Mouse (Mus musculus): ENCODE data around the gene Peak1.

DNA sequence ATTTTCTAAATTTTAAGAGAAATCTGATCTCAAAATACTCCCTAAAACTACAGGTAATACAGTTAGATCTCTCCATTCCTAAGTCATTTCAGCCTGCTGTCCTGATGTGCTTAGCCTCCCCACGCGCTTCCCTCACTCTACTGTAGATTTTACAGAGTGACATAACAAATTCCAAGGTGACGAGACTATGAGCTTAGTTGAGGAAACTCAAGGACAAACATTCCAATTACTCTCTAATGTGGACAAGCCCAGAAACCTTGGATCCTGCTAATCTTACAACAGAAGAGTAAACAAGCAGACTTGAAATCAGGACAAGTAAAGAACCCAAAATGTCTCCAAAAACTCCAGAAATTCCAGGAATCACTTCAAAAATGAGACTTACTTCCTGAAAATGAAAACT lies 58.6 kb downstream of the Peak1 start:
- no peak for TF ChIP-seq MXI1 (IDR thresholded peaks at IDR 0.05; ENCODE audit: low read depth, low read length)
- TF ChIP-seq POLR2AphosphoS2 (IDR thresholded peaks at IDR 0.05; ENCODE audit: low read depth, low read length), result no peak
- no peak for TF ChIP-seq CTCF (conservative IDR thresholded peaks at IDR 0.05 in 1 of 2, IDR thresholded peaks at IDR 0.05 in 1 of 2; ENCODE audit: low read depth in 2 of 2, low read length in 2 of 2)
- no peak for TF ChIP-seq JUND (conservative IDR thresholded peaks at IDR 0.05; ENCODE audit: low read depth, low read length)
- no peak for TF ChIP-seq HCFC1 (IDR thresholded peaks at IDR 0.05; ENCODE audit: low read depth, low read length)
- no peak for TF ChIP-seq MAFK (IDR thresholded peaks at IDR 0.05; ENCODE audit: insufficient replicate concordance, low read length)
- TF ChIP-seq CHD2 (IDR thresholded peaks at IDR 0.05; ENCODE audit: low read length), result no peak
- no peak for TF ChIP-seq MAX (IDR thresholded peaks at IDR 0.05; ENCODE audit: low read length)

Measured in CH12.LX (cell line).